Mouse (Mus musculus) stomach, embryonic 16.5 days (tissue): ENCODE measurements around the gene Elfn1. TPM values are rescaled to one million over a fixed set of nuclear protein-coding genes. Genes with fewer than 3 reads are reported as not detected.

Experiments used
- ATAC-seq: fragments of 200-750 bp; cut with Nextera tagmentation; 2 replicates; pipeline ENCODE4 v1.8.0; 2017; ENCODE audit warnings: moderate number of reproducible peaks, moderate TSS enrichment; ENCODE audit not compliant: insufficient read depth, low FRiP score
- H3K27ac ChIP-seq: fragments of 300-500 bp; sonication (generic); 2 replicates; pipeline ENCODE4 v1.5.1; 2014; ENCODE audit warnings: low read length
- H3K27me3 ChIP-seq: fragments of 300-500 bp; sonication (generic); 2 replicates; pipeline ENCODE4 v1.6.1; 2014; ENCODE audit warnings: low read length, control low read depth, mixed read lengths; ENCODE audit not compliant: control insufficient read depth, insufficient read depth
- H3K36me3 ChIP-seq: fragments of 300-500 bp; sonication (generic); 2 replicates; pipeline ENCODE4 v1.6.1; 2014; ENCODE audit warnings: low read length; ENCODE audit not compliant: control insufficient read depth, insufficient read depth
- H3K4me1 ChIP-seq: fragments of 300-500 bp; sonication (generic); 2 replicates; pipeline ENCODE4 v1.6.1; 2014; ENCODE audit warnings: low read length, control low read depth, mixed read lengths; ENCODE audit not compliant: control insufficient read depth, insufficient read depth
- H3K4me2 ChIP-seq: fragments of 300-500 bp; sonication (generic); 2 replicates; pipeline ENCODE4 v1.6.1; 2014; ENCODE audit warnings: low read depth, low read length, mixed read lengths
- H3K4me3 ChIP-seq: fragments of 300-500 bp; sonication (generic); replicated peaks from 2 replicates; pipeline ENCODE4 v1.5.1; 2014; ENCODE audit warnings: mild to moderate bottlenecking, low read length
- H3K9ac ChIP-seq: fragments of 300-500 bp; sonication (generic); 2 replicates; pipeline ENCODE4 v1.6.1; 2014; ENCODE audit warnings: low read length
- H3K9me3 ChIP-seq: fragments of 300-500 bp; sonication (generic); replicated peaks from 2 replicates; pipeline ENCODE4 v1.6.1; 2016; ENCODE audit warnings: low read length, control low read depth; ENCODE audit not compliant: control insufficient read depth
- WGBS: fragments of 180-500 bp; shearing (Covaris S2); extraction: QIAGEN DNeasy Blood & Tissue Kit; methylation state at CpG from one replicate; pipeline ENCODE4 v1.1.7; 2014; 5-methylcytosine and 5-hydroxymethylcytosine counted together
- polyA plus RNA-seq: library from polyadenylated mRNA; unstranded; fragments of >200 nt; fragmentation: Nextera tagmentation; extraction: Ambion mirVana; gene quantifications from 2 replicates; pipeline ENCODE4 v1.2.1, GENCODE M21; 2015

Gene Elfn1
- polyA plus RNA-seq, 1 experiment from 2014 or later = 0.36 TPM

DNA sequence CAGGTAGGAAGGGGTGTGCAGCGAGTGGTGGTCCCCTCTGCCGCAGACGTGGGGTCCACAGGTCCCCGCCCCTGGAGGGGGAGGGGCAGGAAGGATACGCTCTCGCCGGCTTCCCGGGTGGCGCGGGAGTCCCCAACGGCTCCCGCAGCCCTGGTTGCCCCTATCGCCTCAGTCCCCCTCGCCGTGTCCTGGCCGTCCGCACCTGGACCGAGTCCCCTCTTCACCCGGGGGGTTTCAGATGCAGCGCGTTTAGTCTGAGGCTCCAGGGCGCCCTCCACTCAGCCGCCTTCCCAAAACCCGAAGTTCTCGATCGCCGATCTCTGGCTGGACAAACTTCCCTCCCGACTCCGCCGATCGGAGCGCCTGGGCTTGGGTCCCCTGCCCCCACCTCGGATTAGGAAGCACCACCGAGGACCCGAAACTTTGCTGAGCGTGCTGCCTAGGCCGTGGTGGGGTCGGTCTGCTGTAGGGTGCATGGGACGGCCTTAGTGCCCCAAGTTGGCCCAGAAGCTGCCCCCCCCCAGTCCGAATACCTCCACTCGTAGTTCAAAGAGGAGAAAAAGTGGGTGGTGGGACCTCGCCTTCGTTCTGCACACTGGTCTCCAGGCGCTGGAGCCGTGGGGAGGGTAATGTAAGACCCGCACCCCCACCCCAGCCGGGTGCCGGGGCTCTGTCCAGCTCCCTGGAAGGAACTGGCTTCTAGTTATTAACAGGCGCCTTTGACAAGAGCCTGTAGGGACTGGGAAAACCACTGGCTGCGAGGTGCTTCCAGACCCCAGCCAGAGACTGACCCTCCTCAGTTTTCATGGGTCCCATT is 1.3 kb downstream of the Elfn1 start:
- ATAC-seq = 0 out of 2 replicates have a peak, but pooled peaks have one; percentile 6

DNA sequence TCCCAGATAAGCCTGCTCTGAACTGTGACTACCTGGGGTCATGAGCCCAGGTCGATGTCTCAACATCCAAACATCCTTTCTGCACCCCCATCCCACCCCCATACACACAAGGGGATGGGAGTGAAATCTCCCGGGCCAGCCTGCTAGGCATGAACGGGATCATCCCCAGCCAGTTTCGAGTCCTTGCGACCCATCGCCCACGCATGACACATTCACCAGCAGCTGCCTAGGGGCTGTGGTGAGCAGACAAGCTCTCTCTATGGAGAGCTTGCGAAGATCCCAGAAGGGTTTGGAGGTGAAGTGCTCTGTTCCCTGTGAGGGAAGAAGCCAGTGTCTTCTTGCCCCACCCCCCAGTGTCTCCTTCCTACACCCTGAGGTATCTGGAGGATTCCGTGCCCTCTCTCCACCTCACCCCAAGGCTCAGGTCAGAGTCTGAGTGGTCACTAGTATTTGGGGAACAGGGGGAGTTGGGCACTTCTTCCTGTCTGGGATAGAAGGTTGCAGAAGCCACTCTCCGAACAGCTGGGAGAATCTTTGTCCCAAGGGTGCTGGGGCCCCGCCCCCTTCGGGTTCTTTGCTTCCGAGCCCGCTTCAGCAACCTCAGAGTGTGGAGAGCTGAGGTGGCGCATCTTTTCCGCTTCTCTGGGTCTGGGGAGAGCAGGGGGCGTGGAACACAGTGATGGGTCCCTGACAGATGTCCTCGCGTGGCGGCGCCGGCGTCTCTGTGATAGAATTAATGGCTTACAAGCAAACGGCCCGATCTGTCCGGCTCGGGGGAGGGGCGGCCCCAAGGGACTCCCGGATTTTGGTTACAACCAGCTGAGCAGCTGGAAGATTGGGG is 2.2 kb downstream of the Elfn1 start:
- H3K9me3 ChIP-seq = no peaks in the 10 kb centered on the region
- H3K36me3 ChIP-seq = no peaks in the 10 kb centered on the region
- no peak for ATAC-seq
- 2% methylated on average over 29 of the region's 29 CpGs for WGBS
- H3K4me3 ChIP-seq = peak overlapping the region; percentile 4
- peaks cover 18% of the 10 kb centered on the region for H3K4me1 ChIP-seq
- no peak overlapping the region for H3K27ac ChIP-seq
- H3K4me2 ChIP-seq = 0 out of 2 replicates have a peak overlapping the region, but pooled peaks have one; percentile 21
- H3K9ac ChIP-seq = no peak overlapping the region
- H3K27me3 ChIP-seq = peaks cover 74% of the 10 kb centered on the region

More for the DNA sequence above, 1.3 kb downstream of the Elfn1 start:
- under 1% methylated on average over 50 of the region's 50 CpGs for WGBS
- Histone ChIP-seq H3K4me2 (peak overlapping the region; percentile 84), H3K9me3 (no peaks in the 10 kb centered on the region), H3K36me3 (no peaks in the 10 kb centered on the region), H3K27me3 (peaks cover 67% of the 10 kb centered on the region), H3K9ac (peak overlapping the region; percentile 61), H3K4me3 (peak overlapping the region; percentile 58), H3K4me1 (peaks cover 18% of the 10 kb centered on the region), H3K27ac (no peak overlapping the region)

DNA sequence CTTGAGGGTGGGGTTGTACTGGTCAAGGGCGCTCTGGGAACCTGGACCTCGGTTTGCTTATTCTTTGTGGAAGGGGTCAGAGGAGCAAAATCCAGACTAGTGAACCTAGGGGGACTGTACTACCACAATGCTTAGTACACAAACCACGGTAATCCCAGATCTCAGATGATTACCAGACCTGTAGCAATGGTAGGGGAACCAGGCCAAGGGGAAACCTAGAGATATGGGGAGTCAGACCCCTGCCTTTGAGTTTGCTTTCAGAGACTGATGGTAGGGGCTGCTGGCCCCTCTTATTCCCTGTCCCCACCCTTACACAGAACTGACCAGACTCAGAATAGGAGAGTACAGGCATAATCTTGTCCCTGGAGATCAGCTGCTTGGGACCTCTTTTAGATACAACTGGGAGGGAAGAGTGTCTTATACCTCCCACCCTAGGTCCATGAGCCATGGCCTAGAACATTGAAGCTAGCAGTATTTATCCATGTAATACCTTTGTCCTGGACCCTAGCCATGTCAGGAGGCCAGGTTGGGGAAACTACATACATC is 3.1 kb downstream of the Elfn1 start:
- WGBS = 41% methylated on average over 3 of the region's 3 CpGs
- H3K27ac ChIP-seq = no peak overlapping the region
- no peak overlapping the region for H3K4me2 ChIP-seq
- H3K27me3 ChIP-seq = peaks cover 68% of the 10 kb centered on the region
- no peak for ATAC-seq
- H3K4me3 ChIP-seq = no peak overlapping the region
- H3K9me3 ChIP-seq = no peaks in the 10 kb centered on the region
- no peak overlapping the region for H3K9ac ChIP-seq
- H3K36me3 ChIP-seq = no peaks in the 10 kb centered on the region
- peaks cover 18% of the 10 kb centered on the region for H3K4me1 ChIP-seq

DNA sequence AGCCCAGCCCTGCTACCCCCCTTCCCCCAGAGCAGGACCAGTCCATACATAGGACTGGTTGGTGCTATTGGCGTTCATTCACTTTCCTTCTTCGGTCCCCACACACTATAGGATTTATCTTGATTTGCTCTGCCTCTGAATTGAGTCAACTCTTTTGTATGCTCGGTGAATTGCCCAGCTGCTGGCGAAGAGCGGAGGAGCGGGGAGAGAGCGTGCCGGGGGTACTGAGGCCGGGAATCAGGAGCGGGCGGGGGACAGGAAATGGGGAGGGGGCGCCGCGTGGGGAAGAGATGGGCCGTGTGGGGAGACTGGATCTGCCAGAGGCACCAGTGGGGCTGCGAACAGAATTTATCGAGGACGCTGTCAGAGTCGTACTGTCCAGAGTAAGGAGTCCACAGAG is 3.8 kb downstream of the Elfn1 start:
- Histone ChIP-seq H3K9ac (no peak overlapping the region), H3K27me3 (peaks cover 61% of the 10 kb centered on the region), H3K27ac (no peak overlapping the region), H3K9me3 (no peaks in the 10 kb centered on the region), H3K4me1 (peaks cover 18% of the 10 kb centered on the region), H3K4me2 (peak overlapping the region; percentile 91; the same call in 1 of the 2 replicates), H3K4me3 (peak overlapping the region; percentile 52; the same call in 1 of the 2 replicates), H3K36me3 (no peaks in the 10 kb centered on the region)
- 5% methylated on average over 19 of the region's 19 CpGs for WGBS
- ATAC-seq = no peak

DNA sequence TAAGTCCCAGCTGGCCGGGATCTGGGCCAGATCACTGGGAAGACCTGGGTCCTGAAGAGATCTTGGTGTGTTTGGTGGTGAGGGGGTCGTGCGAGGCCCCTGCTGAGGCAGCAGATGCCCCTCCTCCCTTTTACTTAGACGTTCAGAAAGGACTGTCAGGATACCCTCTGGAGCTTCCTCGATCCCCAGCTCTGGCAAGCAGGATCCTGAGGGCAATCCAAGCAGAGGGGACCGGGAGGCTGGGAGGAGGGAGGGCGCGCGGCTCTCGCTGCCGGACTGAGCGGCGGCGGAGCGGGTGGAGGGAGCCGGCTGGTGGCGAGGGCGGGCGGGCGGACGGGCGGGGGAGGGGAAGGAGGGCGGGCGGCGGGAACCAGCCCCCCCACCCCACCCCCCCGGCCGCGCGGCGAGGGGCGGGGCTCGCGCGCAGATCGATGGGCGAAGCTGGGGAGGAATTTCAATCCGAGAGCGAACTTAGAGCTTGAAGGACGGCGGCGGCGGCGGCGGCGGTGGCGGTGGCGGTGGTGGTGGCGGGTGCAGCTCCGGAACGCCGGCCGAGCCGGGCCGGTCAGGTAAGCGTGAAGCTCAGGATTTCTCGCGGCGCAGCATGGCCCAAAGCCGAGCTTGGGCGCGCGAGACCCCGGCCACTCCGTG is 4.5 kb downstream of the Elfn1 start:
- peaks cover 54% of the 10 kb centered on the region for H3K27me3 ChIP-seq
- H3K27ac ChIP-seq = no peak overlapping the region
- peaks cover 18% of the 10 kb centered on the region for H3K4me1 ChIP-seq
- ATAC-seq = no peak
- H3K36me3 ChIP-seq = no peaks in the 10 kb centered on the region
- no peaks in the 10 kb centered on the region for H3K9me3 ChIP-seq
- peak overlapping the region; percentile 52 for H3K4me3 ChIP-seq
- under 1% methylated on average over 63 of the region's 64 CpGs for WGBS
- peak overlapping the region; percentile 70 for H3K9ac ChIP-seq
- peak overlapping the region; percentile 91 for H3K4me2 ChIP-seq

DNA sequence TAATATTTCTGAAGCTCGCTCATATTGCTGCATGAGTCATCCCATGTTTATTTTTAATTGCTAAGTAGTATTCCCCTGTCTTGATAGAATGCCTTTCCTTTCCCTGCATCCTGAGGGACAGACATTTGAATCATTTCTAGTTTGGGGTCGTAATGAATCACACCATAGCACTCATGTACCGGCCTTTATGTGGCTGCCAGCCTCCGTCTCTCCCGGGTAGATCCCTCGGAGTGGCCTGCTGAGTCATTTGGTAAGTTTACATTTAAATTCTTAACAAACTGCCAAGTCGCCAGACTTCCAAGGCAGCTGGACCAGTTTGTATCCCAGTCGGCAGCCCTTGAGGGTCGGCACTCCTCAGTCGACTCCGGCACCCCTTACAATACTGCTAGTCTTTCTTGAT is 13.9 kb downstream of the Elfn1 start:
- Histone ChIP-seq H3K36me3 (no peaks in the 10 kb centered on the region), H3K9ac (no peak overlapping the region), H3K4me3 (no peak overlapping the region), H3K27me3 (no peaks in the 10 kb centered on the region), H3K27ac (no peak overlapping the region), H3K4me1 (no peaks in the 10 kb centered on the region), H3K9me3 (no peaks in the 10 kb centered on the region; the same call in 1 of the 2 replicates), H3K4me2 (no peak overlapping the region)
- ATAC-seq = no peak
- 50% methylated on average over 11 of the region's 11 CpGs for WGBS

DNA sequence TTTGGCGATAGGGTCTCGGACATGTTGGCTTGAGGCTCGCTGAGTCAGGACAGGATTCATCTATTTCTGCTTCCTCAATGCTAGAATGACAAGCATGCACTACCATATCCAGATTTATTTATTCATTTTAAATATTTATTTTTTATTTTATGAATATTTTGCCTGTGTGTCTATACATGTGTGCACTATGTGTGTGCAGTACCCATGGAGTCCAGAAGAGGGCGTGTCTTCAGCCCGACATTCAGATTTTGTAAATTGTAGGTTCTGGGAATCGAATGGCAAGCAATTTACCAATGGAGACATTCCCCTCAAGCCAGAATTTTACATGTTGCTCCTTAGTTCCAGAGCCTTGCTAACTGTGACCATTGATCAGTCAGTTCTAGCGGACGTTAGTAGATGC is 16.1 kb downstream of the Elfn1 start:
- no peak overlapping the region for H3K4me3 ChIP-seq
- H3K9me3 ChIP-seq = no peaks in the 10 kb centered on the region; the same call in 1 of the 2 replicates
- no peak overlapping the region for H3K9ac ChIP-seq
- no peaks in the 10 kb centered on the region for H3K36me3 ChIP-seq
- no peak for ATAC-seq
- H3K4me1 ChIP-seq = no peaks in the 10 kb centered on the region
- no peak overlapping the region for H3K27ac ChIP-seq
- 89% methylated on average over 8 of the region's 8 CpGs for WGBS
- no peak overlapping the region for H3K4me2 ChIP-seq
- no peaks in the 10 kb centered on the region for H3K27me3 ChIP-seq

DNA sequence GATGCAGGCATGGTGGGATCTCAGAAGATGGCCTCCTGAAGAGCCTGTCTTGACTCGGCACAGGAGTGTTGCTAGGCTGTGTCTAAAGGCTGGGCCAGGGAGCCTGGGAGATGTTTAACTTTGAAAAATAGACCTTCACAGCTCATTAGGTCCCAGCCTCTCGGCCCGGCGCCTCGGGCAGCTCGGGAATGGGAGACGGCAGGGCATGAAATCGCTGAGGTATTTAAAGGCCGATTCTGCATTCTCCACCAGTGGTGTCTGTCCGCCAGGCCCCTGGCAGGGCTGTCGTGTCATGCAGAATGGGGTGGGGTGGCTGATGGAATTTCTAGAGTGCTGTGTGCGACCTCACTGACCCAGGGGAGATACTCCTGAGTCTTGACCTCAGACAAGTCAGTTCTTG is 22.4 kb downstream of the Elfn1 start:
- Histone ChIP-seq H3K9me3 (no peaks in the 10 kb centered on the region), H3K4me2 (no peak overlapping the region), H3K27ac (no peak overlapping the region), H3K36me3 (no peaks in the 10 kb centered on the region), H3K4me1 (peaks cover 14% of the 10 kb centered on the region), H3K27me3 (peaks cover 6% of the 10 kb centered on the region; the same call in 1 of the 2 replicates), H3K4me3 (no peak overlapping the region), H3K9ac (no peak overlapping the region)
- ATAC-seq = no peak
- 80% methylated on average over 12 of the region's 12 CpGs for WGBS
